Mouse (Mus musculus): Measurements from ENCODE around the gene Dact2. TPM values are rescaled to one million over a fixed set of nuclear protein-coding genes. Genes with fewer than 3 reads are reported as not detected.

The Dact2 gene
- total and polyA plus RNA-seq, 3 experiments: not detected

DNA sequence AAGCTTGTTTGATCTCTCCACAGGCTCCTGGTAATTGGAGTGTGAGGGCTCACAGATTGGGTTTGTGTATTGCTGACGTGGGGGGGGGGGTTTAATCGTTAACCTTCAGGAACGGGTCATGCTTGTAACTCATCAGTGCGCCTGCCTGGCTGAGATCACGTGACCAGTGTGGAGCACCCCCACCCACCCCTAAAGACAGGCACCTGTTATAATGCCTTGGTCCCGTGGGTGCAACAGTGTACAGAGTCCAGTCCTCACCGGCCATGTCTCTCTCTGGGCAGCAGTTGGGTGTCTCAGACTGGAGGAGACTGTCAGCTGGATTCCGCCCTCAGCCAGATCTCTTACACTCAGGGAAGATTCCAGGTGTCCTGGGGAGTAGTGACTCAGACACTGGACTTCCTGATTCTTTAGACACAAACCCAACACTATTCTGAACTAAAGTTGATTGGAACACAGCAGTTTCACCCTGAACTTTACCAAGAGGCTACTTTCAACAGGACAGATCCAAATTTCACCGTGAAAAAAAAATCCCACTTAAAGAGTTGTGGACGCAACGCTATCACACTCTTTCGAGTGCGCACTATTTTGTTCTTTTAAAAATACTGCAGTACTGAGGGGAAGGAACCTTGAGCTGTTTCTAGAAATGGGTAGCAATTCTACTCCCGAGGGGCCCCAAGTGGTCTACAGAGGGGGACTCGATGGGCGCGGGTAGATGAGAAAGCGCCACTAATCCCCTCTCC lies 1.6 kb downstream of the Dact2 start:
- H3K9me3 ChIP-seq (replicated peaks; ENCODE audit: low read length): peaks cover 5% of the 10 kb centered on the region
- no peak overlapping the region for H3K4me3 ChIP-seq (replicated peaks in 1 of 3; ENCODE audit: low read depth in 2 of 3, low read length in 2 of 3, poor library complexity in 1 of 3)
- no peak for DNase-seq (ENCODE audit: extremely low read depth)
- no peak overlapping the region for H3K27ac ChIP-seq (ENCODE audit: insufficient read depth, low read depth)
- no peaks in the 10 kb centered on the region for H3K79me2 ChIP-seq (replicated peaks; ENCODE audit: control insufficient read depth, extremely low read depth, insufficient read depth, poor library complexity, severe bottlenecking)
- dilution Hi-C loops (cut with MboI; ENCODE audit: extremely low pct_ligation_motif_present, extremely low pct_unique_long_range_greater_than_20kb, low sequenced_read_pairs) (no loop called here), in situ Hi-C loops (cut with MboI; ENCODE audit: low pct_ligation_motif_present, low pct_unique_long_range_greater_than_20kb, low sequenced_read_pairs) (loop anchor here (25.0 kb wide), 2 partner anchors 90 to 340 kb away; no protein-coding TSS in a partner anchor)
- H3K4me1 ChIP-seq (ENCODE audit: control insufficient read depth in 1 of 2, insufficient read depth in 2 of 2): peaks cover 0 to 24% of the 10 kb centered on the region in 2 experiments; a peak in 2 of 4 replicates
- H3K36me3 ChIP-seq (replicated peaks in 1 of 2; ENCODE audit: control insufficient read depth in 1 of 2, insufficient read depth in 1 of 2, low read length in 1 of 2): no peaks in the 10 kb centered on the region
- no peak overlapping the region for H3K9ac ChIP-seq (ENCODE audit: insufficient read depth, low read depth)
- TF ChIP-seq CHD1 (IDR thresholded peaks at IDR 0.05; ENCODE audit: low read depth, low read length) (no peak), ZC3H11A (IDR thresholded peaks at IDR 0.05; ENCODE audit: low read depth, low read length) (no peak), USF2 (conservative IDR thresholded peaks at IDR 0.05; ENCODE audit: low read depth, low read length) (no peak), ZKSCAN1 (IDR thresholded peaks at IDR 0.05; ENCODE audit: borderline replicate concordance, low read depth, low read length) (no peak), USF1 (IDR thresholded peaks at IDR 0.05; ENCODE audit: low read depth, low read length) (no peak), GABPA (IDR thresholded peaks at IDR 0.05; ENCODE audit: insufficient replicate concordance, low read depth, low read length) (no peak), MAFK (IDR thresholded peaks at IDR 0.05; ENCODE audit: insufficient replicate concordance, low read length) (no peak), SIN3A (IDR thresholded peaks at IDR 0.05; ENCODE audit: low read length) (no peak), IRF4 (IDR thresholded peaks at IDR 0.05; ENCODE audit: low read depth, low read length) (no peak), EP300 (IDR thresholded peaks at IDR 0.05; ENCODE audit: low read length) (no peak), RAD21 (IDR thresholded peaks at IDR 0.05; ENCODE audit: low read depth, low read length) (no peak)
- H3K4me2 ChIP-seq (ENCODE audit: insufficient read depth, low read depth, poor library complexity, severe bottlenecking): no peak overlapping the region
- H3K27me3 ChIP-seq (replicated peaks): no peaks in the 10 kb centered on the region

DNA sequence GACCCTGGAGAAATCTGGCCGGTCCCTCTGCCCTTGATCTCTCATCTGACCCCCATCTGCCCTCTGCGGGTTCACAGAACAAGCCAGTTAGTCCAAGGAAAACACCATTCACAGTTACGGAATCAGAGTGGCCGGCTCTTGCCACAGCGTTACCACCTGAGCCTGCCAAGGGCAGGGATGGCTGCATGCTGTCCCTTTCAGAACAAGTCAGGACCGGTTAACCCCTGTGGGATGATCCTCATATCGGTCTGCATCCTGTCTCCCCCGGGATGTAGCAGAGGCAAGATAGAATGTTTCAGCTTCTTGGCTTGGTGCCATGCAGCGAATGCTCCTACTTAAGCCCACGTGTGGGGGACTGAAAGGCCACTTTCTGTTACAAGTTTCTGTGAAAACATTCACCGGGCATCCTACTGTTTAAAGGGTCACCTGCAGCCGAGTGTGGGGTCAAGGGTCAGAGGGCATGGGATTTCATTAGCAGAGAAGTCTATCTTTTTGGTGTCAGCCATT lies 2.8 kb downstream of the Dact2 start:
- Histone ChIP-seq H3K4me3 (replicated peaks in 1 of 3; ENCODE audit: low read depth in 2 of 3, low read length in 2 of 3, poor library complexity in 1 of 3) (no peak overlapping the region), H3K9ac (ENCODE audit: insufficient read depth, low read depth) (no peak overlapping the region), H3K36me3 (replicated peaks in 1 of 2; ENCODE audit: control insufficient read depth in 1 of 2, insufficient read depth in 1 of 2, low read length in 1 of 2) (no peaks in the 10 kb centered on the region), H3K27ac (ENCODE audit: insufficient read depth, low read depth) (no peak overlapping the region), H3K27me3 (replicated peaks) (peaks cover 7% of the 10 kb centered on the region), H3K4me2 (ENCODE audit: insufficient read depth, low read depth, poor library complexity, severe bottlenecking) (no peak overlapping the region), H3K79me2 (replicated peaks; ENCODE audit: control insufficient read depth, extremely low read depth, insufficient read depth, poor library complexity, severe bottlenecking) (no peaks in the 10 kb centered on the region), H3K9me3 (replicated peaks; ENCODE audit: low read length) (peaks cover 5% of the 10 kb centered on the region), H3K4me1 (ENCODE audit: control insufficient read depth in 1 of 2, insufficient read depth in 2 of 2) (peaks cover 0 to 24% of the 10 kb centered on the region in 2 experiments; a peak in 2 of 4 replicates)
- in situ Hi-C loops (cut with MboI; ENCODE audit: low pct_ligation_motif_present, low pct_unique_long_range_greater_than_20kb, low sequenced_read_pairs) (loop anchor here (25.0 kb wide), 2 partner anchors 89 to 339 kb away; no protein-coding TSS in a partner anchor), dilution Hi-C loops (cut with MboI; ENCODE audit: extremely low pct_ligation_motif_present, extremely low pct_unique_long_range_greater_than_20kb, low sequenced_read_pairs) (no loop called here)
- no peak for DNase-seq (ENCODE audit: extremely low read depth)
- TF ChIP-seq ZNF384 (IDR thresholded peaks at IDR 0.05; ENCODE audit: low read depth, low read length): no peak
- TF ChIP-seq ZKSCAN1 (IDR thresholded peaks at IDR 0.05; ENCODE audit: borderline replicate concordance, low read depth, low read length): no peak
- no peak for TF ChIP-seq CTCF (conservative IDR thresholded peaks at IDR 0.05 in 1 of 2, IDR thresholded peaks at IDR 0.05 in 1 of 2; ENCODE audit: low read depth in 2 of 2, low read length in 2 of 2)
- TF ChIP-seq GABPA (IDR thresholded peaks at IDR 0.05; ENCODE audit: insufficient replicate concordance, low read depth, low read length): no peak
- TF ChIP-seq JUN (IDR thresholded peaks at IDR 0.05; ENCODE audit: insufficient read depth, low read depth, low read length): no peak
- TF ChIP-seq TCF12 (IDR thresholded peaks at IDR 0.05; ENCODE audit: low read depth, low read length): no peak
- no peak for TF ChIP-seq MAZ (IDR thresholded peaks at IDR 0.05; ENCODE audit: low read depth, low read length)
- TF ChIP-seq UBTF (IDR thresholded peaks at IDR 0.05; ENCODE audit: low read depth, low read length): no peak

Data from CH12.LX (cell line).